Mouse (Mus musculus) retina, embryonic 14.5 days (tissue): ENCODE results near the gene Hebp2.

Experiments used
- DNase-seq: peaks from one replicate; pipeline ENCODE4 v3.0.0-alpha.2; 2015; ENCODE audit warnings: low spot score

Hebp2 gene

DNA sequence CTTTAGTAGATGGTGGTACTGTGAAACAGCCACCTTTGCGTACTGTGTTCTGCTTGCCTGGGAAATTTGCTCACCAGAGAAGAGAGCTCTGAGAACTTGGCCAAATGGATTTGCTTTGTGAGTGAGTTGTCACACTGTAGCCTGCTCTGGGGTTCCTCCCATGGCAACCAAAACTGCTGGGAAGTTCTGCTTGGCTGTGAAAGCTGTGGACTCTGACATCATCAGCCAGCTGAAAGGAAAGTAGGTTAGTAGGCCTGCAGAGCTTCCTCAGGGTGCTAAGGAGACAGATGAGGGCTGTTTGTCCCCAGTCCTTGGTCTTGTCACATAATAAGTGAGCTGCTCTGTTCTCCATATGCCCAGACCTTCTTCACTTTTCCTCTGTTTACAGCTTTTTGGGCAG, 37.3 kb downstream of the Hebp2 start:
- DNase-seq, result peak; percentile 76

DNA sequence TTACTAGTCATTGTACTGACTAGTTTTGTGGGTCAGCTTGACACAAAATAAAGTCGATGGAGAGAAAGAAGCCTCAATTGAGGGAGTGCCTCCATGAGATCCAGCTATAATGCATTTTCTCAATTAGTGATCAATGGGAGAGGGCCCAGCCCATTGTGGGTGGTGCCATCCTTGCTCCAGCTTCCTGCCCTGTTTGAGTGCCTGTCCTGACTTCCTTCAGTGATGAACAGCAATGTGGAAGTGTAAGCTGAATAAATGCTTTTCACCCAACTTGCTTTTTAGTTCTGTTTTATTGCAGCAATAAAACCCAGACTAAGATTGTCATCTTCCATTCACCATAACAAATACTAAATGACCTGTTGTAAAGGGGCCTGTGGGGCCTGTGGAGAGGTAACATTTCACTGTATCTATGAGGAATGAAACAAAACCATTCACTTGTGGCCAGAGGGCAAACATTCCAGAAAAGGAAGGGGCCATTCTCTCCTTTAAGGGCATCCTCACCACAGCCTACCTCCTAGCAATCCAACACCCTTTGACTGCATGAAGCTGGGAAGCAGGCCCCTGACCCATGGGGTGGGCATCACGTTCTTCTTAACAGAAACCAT, 37.9 kb downstream of the Hebp2 start:
- DNase-seq, result no peak

DNA sequence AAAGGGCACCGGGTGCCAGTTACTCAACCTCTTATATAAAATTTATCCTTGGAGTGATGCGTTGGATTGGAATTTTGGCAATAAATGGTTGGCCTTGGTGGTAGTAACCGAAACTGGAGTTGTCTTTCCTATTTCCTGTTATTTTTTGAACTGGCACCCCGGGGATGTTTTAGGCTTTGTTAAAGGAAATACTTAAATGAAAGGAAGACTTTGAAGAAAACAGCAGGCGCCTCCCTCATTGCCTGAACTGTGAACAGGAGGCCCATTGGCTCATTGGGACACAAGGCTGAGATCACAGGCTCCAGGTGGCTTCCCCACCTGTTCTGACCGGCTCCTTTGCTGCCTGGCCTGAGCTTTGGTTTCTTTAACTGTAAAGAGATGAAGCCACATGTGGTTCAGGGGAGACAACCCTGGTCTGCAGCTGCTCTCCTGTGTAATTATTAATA, 39.4 kb downstream of the Hebp2 start:
- no peak for DNase-seq

DNA sequence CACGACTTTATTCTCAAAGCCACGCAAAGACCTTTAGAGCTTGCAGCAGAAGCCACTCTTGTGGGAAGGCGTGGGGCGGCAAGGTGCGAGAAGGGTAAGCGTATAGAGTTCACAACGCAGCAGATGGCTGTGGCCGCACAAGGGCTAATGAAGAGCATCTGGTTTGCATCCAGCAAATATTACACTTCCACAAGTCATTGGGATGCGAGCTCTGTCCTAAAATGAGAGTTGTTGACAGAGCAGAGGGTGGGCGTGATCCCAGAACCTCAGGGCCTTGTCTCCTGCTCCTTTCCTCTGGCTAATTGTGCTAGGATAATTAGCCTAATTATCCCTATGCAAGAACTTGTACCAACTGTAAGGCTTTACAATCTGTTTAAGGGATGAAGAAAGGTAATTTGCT, 40.2 kb downstream of the Hebp2 start:
- no peak for DNase-seq

DNA sequence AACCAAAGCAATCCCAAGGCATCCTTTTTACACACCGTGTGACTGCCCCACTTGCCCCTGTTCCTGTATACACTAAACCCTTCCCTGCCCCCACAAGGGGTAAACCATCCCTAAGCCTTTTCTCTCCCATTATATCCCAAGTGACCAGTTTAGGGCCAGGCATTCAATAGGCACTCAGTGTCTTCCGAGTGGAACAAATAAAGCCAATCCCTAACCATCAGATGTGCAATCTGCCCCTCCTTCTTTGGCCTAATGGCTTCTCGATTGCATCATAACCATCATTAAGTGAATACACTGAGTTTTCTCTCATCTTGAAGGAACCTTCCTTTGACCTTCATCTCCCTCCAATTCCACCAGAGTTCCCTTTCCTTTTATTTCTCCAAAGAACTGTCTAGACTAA, 43.9 kb downstream of the Hebp2 start:
- DNase-seq, result no peak

DNA sequence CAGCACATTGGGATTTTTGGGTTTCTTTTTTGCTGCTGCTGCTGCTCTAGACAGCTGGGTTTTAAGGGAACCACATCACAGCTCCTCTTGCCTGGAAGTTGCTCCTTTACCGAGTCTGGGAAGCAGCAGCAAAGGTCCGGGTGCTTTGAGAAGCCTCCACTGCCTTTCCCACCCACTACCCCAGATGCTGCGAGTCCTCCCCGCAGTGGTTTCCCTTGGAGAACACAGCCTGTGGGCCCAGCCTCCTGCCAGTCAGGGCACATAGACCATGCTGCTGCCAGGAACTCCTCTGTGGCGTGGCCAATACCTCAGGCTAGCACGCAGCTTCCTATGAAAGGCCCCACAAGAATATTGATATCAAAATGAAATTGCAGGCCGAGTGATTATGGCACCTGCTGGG, 48.8 kb downstream of the Hebp2 start:
- no peak for DNase-seq

DNA sequence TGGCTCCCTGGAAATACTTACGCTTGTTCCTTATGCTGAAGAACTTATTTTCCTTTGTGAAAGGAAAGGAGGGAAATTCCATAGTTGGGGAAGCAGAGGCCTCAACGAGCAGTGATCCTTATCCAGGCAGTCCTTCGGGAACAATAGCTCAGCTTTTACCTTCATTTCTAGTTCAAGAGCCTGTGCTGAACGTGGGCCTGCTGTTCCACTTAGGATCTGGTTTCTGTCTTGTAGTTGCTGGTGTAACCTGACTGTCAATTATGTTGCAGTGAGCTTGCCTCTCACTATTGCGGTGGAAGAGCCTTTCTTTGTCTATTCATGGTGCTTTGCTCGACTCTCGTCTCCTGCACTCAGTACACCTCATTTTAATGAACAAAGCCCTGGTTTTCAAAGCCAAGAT, 51.6 kb downstream of the Hebp2 start:
- no peak for DNase-seq

DNA sequence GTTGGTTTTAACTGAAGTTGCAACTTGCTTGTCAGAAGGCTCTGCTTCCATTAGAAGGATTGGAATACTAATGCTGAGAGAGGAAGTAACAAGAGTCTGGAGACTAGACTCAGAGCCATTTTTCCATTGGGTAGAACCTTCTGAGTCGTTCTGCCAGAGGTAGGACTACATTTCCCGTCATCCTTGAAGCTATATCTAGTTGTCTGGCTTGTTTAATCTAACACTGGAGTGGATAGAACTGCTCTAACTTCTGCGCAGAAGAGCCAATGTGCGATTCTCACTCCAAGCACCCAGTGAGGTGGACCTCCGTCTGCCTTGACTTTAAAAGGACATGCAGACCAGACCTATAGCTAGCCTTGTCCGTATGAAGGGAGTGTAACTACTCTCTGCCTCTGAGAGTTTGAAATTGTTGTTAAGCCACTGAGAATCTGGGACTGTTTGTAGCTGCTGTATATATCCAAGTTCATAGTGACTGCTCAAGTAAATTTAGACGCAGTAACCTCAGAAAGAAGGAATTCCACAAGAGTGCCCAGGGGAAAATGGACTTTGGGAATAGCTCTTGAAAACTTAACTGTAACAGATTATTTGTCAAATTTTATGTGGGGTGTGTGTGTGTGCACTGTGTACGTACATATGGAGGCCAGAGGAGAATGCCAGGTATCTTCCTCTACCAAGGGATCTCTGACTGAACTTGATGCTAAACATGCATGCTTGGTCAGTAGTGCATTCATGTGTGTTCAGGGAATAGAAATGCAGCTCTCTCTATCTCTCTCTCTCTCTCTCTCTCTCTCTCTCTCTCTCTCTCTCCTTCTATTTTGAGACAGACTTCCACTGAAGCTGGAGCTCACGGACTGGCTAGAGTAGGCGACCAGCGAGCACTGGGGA, 52.6 kb downstream of the Hebp2 start:
- no peak for DNase-seq

DNA sequence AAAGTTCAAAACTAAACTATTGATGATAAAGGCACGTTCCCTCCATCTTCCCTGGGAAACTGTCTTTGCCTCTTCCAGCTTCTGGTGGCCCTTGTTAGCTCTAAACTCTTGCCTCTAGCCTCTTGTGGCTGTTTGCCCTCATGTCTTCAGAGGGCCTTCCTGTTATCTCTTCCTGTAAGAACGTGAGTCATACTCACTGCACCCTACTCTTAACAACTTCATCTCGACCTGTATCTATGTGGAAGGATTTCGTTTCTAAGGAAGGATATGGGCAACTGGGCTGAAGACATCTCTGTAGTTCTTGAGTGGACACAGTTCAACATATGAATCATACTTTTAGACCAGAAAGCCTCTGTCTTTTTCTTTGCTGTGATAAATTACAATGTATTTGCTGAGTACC, 53.9 kb downstream of the Hebp2 start:
- DNase-seq, result no peak

DNA sequence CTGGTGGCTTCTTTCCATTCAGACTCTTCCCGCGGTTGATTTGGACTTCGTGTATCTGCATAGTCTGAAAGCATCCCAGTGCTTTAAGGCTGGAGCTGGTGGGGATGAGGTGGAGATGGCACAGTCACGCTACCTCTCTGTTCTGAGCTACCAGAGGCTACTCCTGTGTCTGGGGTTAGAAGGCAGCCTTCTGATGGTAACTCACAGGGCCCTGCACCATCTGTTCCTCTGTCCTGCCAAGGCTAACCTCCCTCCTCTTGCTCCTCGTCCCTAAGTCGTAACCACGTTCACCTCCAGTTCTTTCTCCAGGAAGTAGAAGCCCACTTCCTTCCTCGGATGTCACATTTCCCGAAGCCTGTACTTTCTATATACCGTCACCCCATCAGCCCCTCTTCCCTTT, 55.9 kb downstream of the Hebp2 start:
- DNase-seq, result no peak
